Mouse (Mus musculus): ENCODE measurements at regions not wholly inside any gene's neighbourhood (a gene's known extent, or its start where the extent isn't known, plus 50 kb on each side); places are given as distances from the start of the nearest gene placed in this dataset.

- Histone ChIP-seq H3K9me3 (no peaks in the 10 kb centered on the region), H3K4me3 (replicated peaks) (no peak overlapping the region), H3K4me1 (peaks cover 20% of the 10 kb centered on the region), H3K36me3 (replicated peaks; ENCODE audit: low read length) (no peaks in the 10 kb centered on the region), H3K27me3 (replicated peaks) (peaks cover 5% of the 10 kb centered on the region)
- TF ChIP-seq FLI1 (IDR thresholded peaks at IDR 0.05; ENCODE audit: low read length) = no peak
- TF ChIP-seq GATA1 (IDR thresholded peaks at IDR 0.05; ENCODE audit: borderline replicate concordance, low read length) = no peak
These were observed 67.4 kb upstream of the Myo10 start for GRCm38 (mm10) chr15:25554945-25555344.

DNA sequence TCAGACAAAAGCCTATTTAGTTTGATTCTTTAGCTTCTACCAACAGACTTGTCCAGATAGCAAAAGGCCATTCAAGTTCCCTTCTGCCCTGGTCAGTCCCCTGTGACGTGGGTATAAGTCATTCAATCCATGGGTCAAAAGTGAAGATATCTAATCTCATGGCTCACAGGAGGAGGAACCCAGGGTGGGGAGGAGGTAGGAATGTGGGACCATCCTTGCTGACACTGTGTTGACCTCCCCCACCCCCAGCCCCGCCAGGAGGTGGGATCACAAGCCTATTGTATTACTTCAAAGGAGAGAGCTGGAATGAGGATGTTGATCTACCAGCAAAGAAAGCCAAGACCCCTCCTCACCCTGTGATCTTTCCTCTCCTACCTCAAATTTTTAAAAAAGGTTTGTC is 66.5 kb upstream of the Myo10 start:
- Histone ChIP-seq H3K4me1 (peaks cover 13% of the 10 kb centered on the region), H3K27me3 (replicated peaks) (peaks cover 5% of the 10 kb centered on the region), H3K4me3 (replicated peaks) (no peak overlapping the region), H3K9me3 (no peaks in the 10 kb centered on the region), H3K36me3 (replicated peaks; ENCODE audit: low read length) (no peaks in the 10 kb centered on the region)
- no peak for TF ChIP-seq GATA1 (IDR thresholded peaks at IDR 0.05; ENCODE audit: borderline replicate concordance, low read length)
- no peak for TF ChIP-seq FLI1 (IDR thresholded peaks at IDR 0.05; ENCODE audit: low read length)

GRCm38 (mm10) chr15:25557566-25557965 is 64.8 kb upstream of the Myo10 start:
- H3K4me1 ChIP-seq = peaks cover 22% of the 10 kb centered on the region
- no peaks in the 10 kb centered on the region for H3K36me3 ChIP-seq (replicated peaks; ENCODE audit: low read length)
- H3K9me3 ChIP-seq = no peaks in the 10 kb centered on the region
- TF ChIP-seq GATA1 (IDR thresholded peaks at IDR 0.05; ENCODE audit: borderline replicate concordance, low read length) (no peak), FLI1 (IDR thresholded peaks at IDR 0.05; ENCODE audit: low read length) (no peak)
- peaks cover 3% of the 10 kb centered on the region for H3K27me3 ChIP-seq (replicated peaks)
- no peak overlapping the region for H3K4me3 ChIP-seq (replicated peaks)

DNA sequence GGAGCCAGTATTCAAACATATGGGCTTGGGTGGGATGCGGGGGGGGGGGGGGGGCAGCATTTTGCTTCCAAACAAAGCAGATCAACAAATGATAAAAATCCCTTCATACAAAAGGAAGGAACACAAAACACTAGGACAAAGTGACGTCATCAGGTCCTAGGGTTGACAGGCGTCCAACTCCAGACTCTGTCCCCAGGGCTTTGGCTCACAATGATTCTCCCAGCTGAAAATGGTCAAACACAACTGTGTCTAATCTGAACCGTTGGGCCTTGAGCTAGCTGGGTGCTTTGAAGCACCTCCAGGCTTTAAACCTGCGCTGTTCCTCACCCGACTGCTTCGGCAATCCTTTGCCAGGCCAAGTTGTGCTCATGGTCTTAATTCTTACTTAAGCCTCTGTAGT is 64.1 kb upstream of the Myo10 start:
- Histone ChIP-seq H3K4me1 (peaks cover 24% of the 10 kb centered on the region), H3K9me3 (no peaks in the 10 kb centered on the region), H3K27me3 (replicated peaks) (peaks cover 3% of the 10 kb centered on the region), H3K36me3 (replicated peaks; ENCODE audit: low read length) (no peaks in the 10 kb centered on the region), H3K4me3 (replicated peaks) (no peak overlapping the region)
- TF ChIP-seq GATA1 (IDR thresholded peaks at IDR 0.05; ENCODE audit: borderline replicate concordance, low read length) (no peak), FLI1 (IDR thresholded peaks at IDR 0.05; ENCODE audit: low read length) (no peak)

GRCm38 (mm10) chr15:25563641-25564040 is 58.7 kb upstream of the Myo10 start:
- TF ChIP-seq FLI1 (IDR thresholded peaks at IDR 0.05; ENCODE audit: low read length) (no peak), GATA1 (IDR thresholded peaks at IDR 0.05; ENCODE audit: borderline replicate concordance, low read length) (no peak)
- Histone ChIP-seq H3K4me3 (replicated peaks) (no peak overlapping the region), H3K9me3 (no peaks in the 10 kb centered on the region), H3K36me3 (replicated peaks; ENCODE audit: low read length) (no peaks in the 10 kb centered on the region), H3K4me1 (peaks cover 44% of the 10 kb centered on the region), H3K27me3 (replicated peaks) (no peaks in the 10 kb centered on the region)

GRCm38 (mm10) chr15:25572495-25572894 is 49.8 kb upstream of the Myo10 start:
- Histone ChIP-seq H3K9me3 (no peaks in the 10 kb centered on the region), H3K27me3 (replicated peaks) (no peaks in the 10 kb centered on the region), H3K36me3 (replicated peaks; ENCODE audit: low read length) (no peaks in the 10 kb centered on the region), H3K4me1 (peaks cover 65% of the 10 kb centered on the region), H3K4me3 (replicated peaks) (peak overlapping the region; percentile 50)
- TF ChIP-seq GATA1 (IDR thresholded peaks at IDR 0.05; ENCODE audit: borderline replicate concordance, low read length) = no peak
- TF ChIP-seq FLI1 (IDR thresholded peaks at IDR 0.05; ENCODE audit: low read length) = no peak
